Mouse (Mus musculus) liver, embryonic 14.5 days (tissue): ENCODE results near the gene Notch2.

Source experiments
- CTCF ChIP-seq: IDR thresholded peaks from 2 replicates; pipeline ENCODE4 v1.5.1; 2016; ENCODE audit warnings: antibody characterized with exemption, low read depth, control low read depth
- EP300 ChIP-seq: IDR thresholded peaks from 2 replicates; pipeline ENCODE4 v1.6.1; 2016; ENCODE audit warnings: antibody characterized with exemption, low read depth

GRCm38 (mm10) chr3:98074622-98075231 lies 61.4 kb downstream of the Notch2 start:
- TF ChIP-seq EP300 (no peak), CTCF (no peak)
